ENCODE assay signal across 25 mouse cellular contexts in genomic region chr10:8775794-8776193, GRCm38 (mm10).
DNase-seq lines count a peak whose midpoint lies in the region; ATAC-seq and TF ChIP-seq lines count a peak whose summit lies in the region.
"Had no signal": no experiment of that assay in that cellular context is flagged by ENCODE, and none has a peak within 500 bp of the region (broad histone marks: within the 10 kb centered on the region; RNA-seq: fewer than 3 reads in every experiment).

No protein-coding gene starts in this region.

- no peaks in the 10 kb centered on the region for H3K4me1 ChIP-seq in embryonic facial prominence, embryonic 14.5 days (ENCODE audit: control insufficient read depth, insufficient read depth, low read length)
- H3K4me1 ChIP-seq in embryonic facial prominence, embryonic 10.5 days: no peaks in the 10 kb centered on the region
- H3K4me1 ChIP-seq in heart, embryonic 15.5 days (replicated peaks): peaks cover 17% of the 10 kb centered on the region
- H3K4me1 ChIP-seq in liver, postnatal 0 days (ENCODE audit: insufficient read depth): peaks cover 6% of the 10 kb centered on the region
- 0 out of 2 replicates have a peak, but pooled peaks cover 3% of the 10 kb centered on the region for H3K4me1 ChIP-seq in liver, embryonic 11.5 days (replicated peaks; ENCODE audit: control insufficient read depth, insufficient read depth, low read length)
- H3K4me1 ChIP-seq in bone marrow macrophage, adult 2 months (ENCODE audit: control insufficient read depth, insufficient read depth, low read length): peaks cover 37% of the 10 kb centered on the region
- H3K4me1 ChIP-seq: hindbrain, embryonic 10.5 days; midbrain, embryonic 15.5 days; neural tube, embryonic 12.5 days had no signal

- H3K27ac ChIP-seq in embryonic facial prominence, embryonic 14.5 days (replicated peaks; ENCODE audit: low read depth, low read length): no peak overlapping the region
- no peak overlapping the region for H3K27ac ChIP-seq in embryonic facial prominence, embryonic 10.5 days (replicated peaks)
- H3K27ac ChIP-seq in heart, embryonic 15.5 days: peak overlapping the region; percentile 5; the same call in 1 of the 2 replicates
- peak overlapping the region; percentile 7; the same call in 1 of the 2 replicates for H3K27ac ChIP-seq in liver, postnatal 0 days (ENCODE audit: low read depth)
- no peak overlapping the region for H3K27ac ChIP-seq in liver, embryonic 11.5 days (ENCODE audit: low read depth, low read length)
- 0 out of 2 replicates have a peak overlapping the region, but pooled peaks have one; percentile 8 for H3K27ac ChIP-seq in bone marrow macrophage, adult 2 months (ENCODE audit: insufficient read depth, low read depth, low read length)
- H3K27ac ChIP-seq: embryonic facial prominence, embryonic 15.5 days; hindbrain, embryonic 10.5 days; limb, embryonic 12.5 days; liver, embryonic 14.5 days; macrophage; midbrain, embryonic 15.5 days; neural tube, embryonic 12.5 days had no signal

- no peaks in the 10 kb centered on the region for H3K27me3 ChIP-seq in embryonic facial prominence, embryonic 14.5 days (replicated peaks; ENCODE audit: control insufficient read depth, insufficient read depth, low read length)
- H3K27me3 ChIP-seq in embryonic facial prominence, embryonic 10.5 days (replicated peaks; ENCODE audit: low read depth, poor library complexity, severe bottlenecking): no peaks in the 10 kb centered on the region
- H3K27me3 ChIP-seq in heart, embryonic 15.5 days: no peaks in the 10 kb centered on the region
- H3K27me3 ChIP-seq in liver, postnatal 0 days (ENCODE audit: insufficient read depth, low read length): no peaks in the 10 kb centered on the region
- H3K27me3 ChIP-seq in liver, embryonic 11.5 days (replicated peaks; ENCODE audit: control insufficient read depth, insufficient read depth, low read length): no peaks in the 10 kb centered on the region
- H3K27me3 ChIP-seq: embryonic facial prominence, embryonic 15.5 days; intestine, embryonic 15.5 days; limb, embryonic 12.5 days; midbrain, embryonic 15.5 days; neural tube, embryonic 12.5 days had no signal

- H3K4me2 ChIP-seq in embryonic facial prominence, embryonic 14.5 days (ENCODE audit: low read depth, low read length): no peak overlapping the region
- no peak overlapping the region for H3K4me2 ChIP-seq in heart, embryonic 15.5 days
- H3K4me2 ChIP-seq in liver, postnatal 0 days (ENCODE audit: low read depth, low read length): no peak overlapping the region
- no peak overlapping the region for H3K4me2 ChIP-seq in liver, embryonic 11.5 days
- H3K4me2 ChIP-seq: embryonic facial prominence, embryonic 15.5 days; intestine, embryonic 15.5 days; limb, embryonic 12.5 days; midbrain, embryonic 15.5 days; neural tube, embryonic 12.5 days had no signal

- TF ChIP-seq CTCF in liver, postnatal 0 days (IDR thresholded peaks at IDR 0.05; ENCODE audit: low read depth): no peak
- TF ChIP-seq CTCF in bone marrow macrophage, adult 2 months (IDR thresholded peaks at IDR 0.05; ENCODE audit: low read depth, low read length): no peak

- no peak for TF ChIP-seq POLR2A in bone marrow macrophage, adult 2 months (IDR thresholded peaks at IDR 0.05; ENCODE audit: borderline replicate concordance, low read depth, low read length)

- intact Hi-C loops in heart, postnatal 36 days (cut with DNase I): no loop called here

- H3K9me3 ChIP-seq in embryonic facial prominence, embryonic 14.5 days (ENCODE audit: control insufficient read depth, low read length): no peaks in the 10 kb centered on the region
- peaks cover 5% of the 10 kb centered on the region; the same call in 1 of the 2 replicates for H3K9me3 ChIP-seq in embryonic facial prominence, embryonic 10.5 days
- H3K9me3 ChIP-seq in heart, embryonic 15.5 days (replicated peaks): no peaks in the 10 kb centered on the region
- H3K9me3 ChIP-seq in liver, postnatal 0 days (ENCODE audit: low read length): no peaks in the 10 kb centered on the region
- H3K9me3 ChIP-seq in liver, embryonic 11.5 days (ENCODE audit: control insufficient read depth, low read length): no peaks in the 10 kb centered on the region
- H3K9me3 ChIP-seq: embryonic facial prominence, embryonic 15.5 days; intestine, embryonic 15.5 days; midbrain, embryonic 15.5 days; neural tube, embryonic 12.5 days had no signal

- no peak overlapping the region for H3K4me3 ChIP-seq in embryonic facial prominence, embryonic 14.5 days (ENCODE audit: low read depth, low read length)
- H3K4me3 ChIP-seq in embryonic facial prominence, embryonic 10.5 days: no peak overlapping the region
- no peak overlapping the region for H3K4me3 ChIP-seq in heart, embryonic 15.5 days
- no peak overlapping the region for H3K4me3 ChIP-seq in liver, postnatal 0 days (ENCODE audit: low read depth, low read length)
- no peak overlapping the region for H3K4me3 ChIP-seq in liver, embryonic 11.5 days (ENCODE audit: low read depth, low read length)
- H3K4me3 ChIP-seq in bone marrow macrophage, adult 2 months (ENCODE audit: insufficient read depth, low read length): no peak overlapping the region
- H3K4me3 ChIP-seq: embryonic facial prominence, embryonic 15.5 days; hindbrain, embryonic 10.5 days; intestine, embryonic 15.5 days; limb, embryonic 12.5 days; midbrain, embryonic 15.5 days; neural tube, embryonic 12.5 days had no signal

- WGBS in embryonic facial prominence, embryonic 14.5 days: 80% methylated on average over 2 of the region's 2 CpGs
- 94% methylated on average over 2 of the region's 2 CpGs for WGBS in embryonic facial prominence, embryonic 10.5 days
- 53% methylated on average over 2 of the region's 2 CpGs for WGBS in heart, embryonic 15.5 days
- WGBS in liver, postnatal 0 days (ENCODE audit: insufficient replicate concordance): 75% methylated on average over 2 of the region's 2 CpGs
- 88% methylated on average over 2 of the region's 2 CpGs for WGBS in liver, embryonic 11.5 days

- DNase-seq in embryonic facial prominence, embryonic 14.5 days (ENCODE audit: low spot score): peak; percentile 22
- no peak for DNase-seq in embryonic facial prominence, embryonic 10.5 days (ENCODE audit: low spot score)
- no peak for DNase-seq in heart, postnatal 36 days
- DNase-seq in liver, postnatal 0 days: no peak
- no peak for DNase-seq in liver, embryonic 11.5 days (ENCODE audit: low spot score)
- DNase-seq: adrenal gland, adult 8-10 months; cerebellum, adult 2 months; cerebellum, postnatal 36 days; embryo, embryonic 11 days; kidney, adult 9 months; thymus, adult 18-20 months; thymus, postnatal 36 days had no signal

- H3K9ac ChIP-seq in embryonic facial prominence, embryonic 14.5 days (ENCODE audit: low read depth, low read length): no peak overlapping the region
- H3K9ac ChIP-seq in heart, embryonic 15.5 days: no peak overlapping the region
- H3K9ac ChIP-seq in liver, postnatal 0 days (replicated peaks): no peak overlapping the region
- no peak overlapping the region for H3K9ac ChIP-seq in liver, embryonic 11.5 days (ENCODE audit: low read depth, low read length)
- H3K9ac ChIP-seq: embryonic facial prominence, embryonic 15.5 days; intestine, embryonic 15.5 days; limb, embryonic 12.5 days; liver, embryonic 14.5 days; midbrain, embryonic 15.5 days; neural tube, embryonic 12.5 days had no signal

- no peak for TF ChIP-seq EP300 in liver, postnatal 0 days (IDR thresholded peaks at IDR 0.05; ENCODE audit: low read depth)

- H3K36me3 ChIP-seq in embryonic facial prominence, embryonic 14.5 days (ENCODE audit: control insufficient read depth, insufficient read depth, low read length): peaks cover 20% of the 10 kb centered on the region
- H3K36me3 ChIP-seq in embryonic facial prominence, embryonic 10.5 days (replicated peaks): peaks cover 62% of the 10 kb centered on the region
- peaks cover 12% of the 10 kb centered on the region; the same call in 1 of the 2 replicates for H3K36me3 ChIP-seq in heart, embryonic 15.5 days
- peaks cover 18% of the 10 kb centered on the region for H3K36me3 ChIP-seq in liver, postnatal 0 days (replicated peaks; ENCODE audit: insufficient read depth, low read length)
- no peaks in the 10 kb centered on the region for H3K36me3 ChIP-seq in liver, embryonic 11.5 days (ENCODE audit: control insufficient read depth, insufficient read depth, low read length)
- H3K36me3 ChIP-seq: intestine, embryonic 15.5 days; midbrain, embryonic 15.5 days had no signal

- no peak for ATAC-seq in embryonic facial prominence, embryonic 14.5 days (ENCODE audit: low read depth)
- no peak for ATAC-seq in heart, embryonic 15.5 days (replicated peaks; ENCODE audit: insufficient number of reproducible peaks, insufficient read depth, low FRiP score, low read depth)
- no peak for ATAC-seq in liver, postnatal 0 days
- no peak for ATAC-seq in liver, embryonic 11.5 days (replicated peaks; ENCODE audit: low FRiP score)
- ATAC-seq: activated CD4-positive, CD25-positive, alpha-beta regulatory T cell, adult 4 months; forebrain, embryonic 14.5 days; hindbrain, embryonic 16.5 days; intestine, embryonic 15.5 days; midbrain, embryonic 15.5 days had no signal

Comparison
In these comparisons a context has a peak if more than half of its experiments do, and no peak if none do; other contexts are left out.
1. H3K27ac ChIP-seq: peak in heart, embryonic 15.5 days (single experiment), liver, postnatal 0 days (single experiment) and bone marrow macrophage, adult 2 months (single experiment); none in embryonic facial prominence, embryonic 14.5 days (single experiment), embryonic facial prominence, embryonic 10.5 days (single experiment) and liver, embryonic 11.5 days (single experiment).